ENCODE assay signal across 1 mouse cellular context in genomic region chr2:90659639-90660038, GRCm38 (mm10).
TF ChIP-seq lines count a peak whose summit lies in the region.

No protein-coding gene starts in this region.

TF ChIP-seq in MEL, 35 proteins besides CTCF, POLR2A, EP300 and RAD21 (continued from another document):
- TF ChIP-seq CHD1 (IDR thresholded peaks at IDR 0.05; ENCODE audit: low read depth, low read length) (no peak), HCFC1 (IDR thresholded peaks at IDR 0.05; ENCODE audit: low read depth, low read length) (no peak)
